Mouse (Mus musculus) forebrain, embryonic 14.5 days (tissue): ENCODE measurements at regions not wholly inside any gene's neighbourhood (a gene's known extent, or its start where the extent isn't known, plus 50 kb on each side); places are given as distances from the start of the nearest gene placed in this dataset.

Experiments used
- ATAC-seq: fragments of 200-750 bp; cut with Nextera tagmentation; 2 replicates; pipeline ENCODE4 v1.8.0; 2017; ENCODE audit warnings: mild to moderate bottlenecking, moderate library complexity
- DNase-seq: peaks from one replicate; pipeline ENCODE4 v3.0.0-alpha.2; 2015; ENCODE audit warnings: low spot score
- H3K27ac ChIP-seq: fragments of 300-500 bp; sonication (generic); 2 replicates; pipeline ENCODE4 v1.5.1; 2014; ENCODE audit warnings: low read depth, mild to moderate bottlenecking, control low read depth, low read length, moderate library complexity
- H3K27me3 ChIP-seq: fragments of 300-500 bp; sonication (generic); replicated peaks from 2 replicates; pipeline ENCODE4 v1.6.1; 2014; ENCODE audit warnings: low read length, control low read depth, mixed read lengths; ENCODE audit not compliant: control insufficient read depth, insufficient read depth
- H3K36me3 ChIP-seq: fragments of 300-500 bp; sonication (generic); 2 replicates; pipeline ENCODE4 v1.6.1; 2014; ENCODE audit warnings: low read length, control low read depth; ENCODE audit not compliant: control insufficient read depth, insufficient read depth
- H3K4me1 ChIP-seq: fragments of 300-500 bp; sonication (generic); 2 replicates; pipeline ENCODE4 v1.6.1; 2014; ENCODE audit warnings: antibody characterized with exemption, low read length, control low read depth; ENCODE audit not compliant: control insufficient read depth, insufficient read depth
- H3K4me2 ChIP-seq: fragments of 300-500 bp; sonication (generic); 2 replicates; pipeline ENCODE4 v1.6.1; 2014; ENCODE audit warnings: mild to moderate bottlenecking, control low read depth, low read length
- H3K4me3 ChIP-seq: fragments of 300-500 bp; sonication (generic); 2 replicates; pipeline ENCODE4 v1.5.1; 2014; ENCODE audit warnings: low read depth, low read length, control low read depth
- H3K9ac ChIP-seq: fragments of 300-500 bp; sonication (generic); 2 replicates; pipeline ENCODE4 v1.6.1; 2014; ENCODE audit warnings: mild to moderate bottlenecking, low read length, control low read depth, moderate library complexity
- H3K9me3 ChIP-seq: fragments of 300-500 bp; sonication (generic); replicated peaks from 2 replicates; pipeline ENCODE4 v1.6.1; 2016; ENCODE audit warnings: low read length, control low read depth, mixed read lengths; ENCODE audit not compliant: control insufficient read depth
- WGBS: fragments of 180-500 bp; shearing (Covaris S2); extraction: QIAGEN DNeasy Blood & Tissue Kit; methylation state at CpG from one replicate; pipeline ENCODE4 v1.1.7; 2014; 5-methylcytosine and 5-hydroxymethylcytosine counted together

- Histone ChIP-seq H3K4me1 (no peaks in the 10 kb centered on the region), H3K9me3 (no peaks in the 10 kb centered on the region), H3K4me2 (no peak overlapping the region), H3K4me3 (no peak overlapping the region), H3K27ac (no peak overlapping the region), H3K27me3 (no peaks in the 10 kb centered on the region), H3K9ac (no peak overlapping the region), H3K36me3 (no peaks in the 10 kb centered on the region)
- ATAC-seq: no peak
- WGBS: 87% methylated on average over 9 of the region's 9 CpGs
- no peak for DNase-seq
Observed at GRCm38 (mm10) chr15:37065926-37066550, 58.5 kb upstream of the Zfp706 start.

GRCm38 (mm10) chr15:37065408-37065807, 57.8 kb upstream of the Zfp706 start:
- Histone ChIP-seq H3K27ac (no peak overlapping the region), H3K9ac (no peak overlapping the region), H3K36me3 (no peaks in the 10 kb centered on the region), H3K27me3 (no peaks in the 10 kb centered on the region), H3K4me3 (no peak overlapping the region), H3K4me2 (no peak overlapping the region), H3K9me3 (no peaks in the 10 kb centered on the region), H3K4me1 (no peaks in the 10 kb centered on the region)
- WGBS: 69% methylated on average over 6 of the region's 6 CpGs
- no peak for DNase-seq
- no peak for ATAC-seq

GRCm38 (mm10) chr15:37063781-37064383, 56.3 kb upstream of the Zfp706 start:
- H3K4me1 ChIP-seq: no peaks in the 10 kb centered on the region
- WGBS: 85% methylated on average over 6 of the region's 6 CpGs
- ATAC-seq (no peak), DNase-seq (no peak)
- no peaks in the 10 kb centered on the region for H3K9me3 ChIP-seq
- no peak overlapping the region for H3K9ac ChIP-seq
- H3K36me3 ChIP-seq: no peaks in the 10 kb centered on the region
- no peaks in the 10 kb centered on the region for H3K27me3 ChIP-seq
- no peak overlapping the region for H3K27ac ChIP-seq
- H3K4me2 ChIP-seq: no peak overlapping the region
- H3K4me3 ChIP-seq: no peak overlapping the region

GRCm38 (mm10) chr15:37062585-37062984, 55.0 kb upstream of the Zfp706 start:
- Histone ChIP-seq H3K27me3 (no peaks in the 10 kb centered on the region), H3K9ac (no peak overlapping the region), H3K36me3 (no peaks in the 10 kb centered on the region), H3K4me2 (no peak overlapping the region), H3K9me3 (no peaks in the 10 kb centered on the region), H3K4me1 (no peaks in the 10 kb centered on the region), H3K4me3 (no peak overlapping the region), H3K27ac (no peak overlapping the region)
- 82% methylated on average over 7 of the region's 7 CpGs for WGBS
- DNase-seq (peak; percentile 37), ATAC-seq (no peak)

- DNase-seq (no peak), ATAC-seq (no peak)
- Histone ChIP-seq H3K27ac (no peak overlapping the region), H3K36me3 (no peaks in the 10 kb centered on the region), H3K4me3 (no peak overlapping the region), H3K9ac (no peak overlapping the region), H3K27me3 (no peaks in the 10 kb centered on the region), H3K9me3 (no peaks in the 10 kb centered on the region), H3K4me1 (no peaks in the 10 kb centered on the region), H3K4me2 (no peak overlapping the region)
- WGBS: 93% methylated on average over 5 of the region's 6 CpGs
Observed at GRCm38 (mm10) chr15:37061501-37061900, 53.9 kb upstream of the Zfp706 start.

- Histone ChIP-seq H3K27me3 (no peaks in the 10 kb centered on the region), H3K4me1 (no peaks in the 10 kb centered on the region), H3K36me3 (no peaks in the 10 kb centered on the region), H3K27ac (no peak overlapping the region), H3K4me3 (no peak overlapping the region), H3K9ac (no peak overlapping the region), H3K9me3 (no peaks in the 10 kb centered on the region), H3K4me2 (no peak overlapping the region)
- no peak for ATAC-seq
- DNase-seq: no peak
- WGBS: 88% methylated on average over 6 of the region's 6 CpGs
Observed at GRCm38 (mm10) chr15:37060831-37061230, 53.3 kb upstream of the Zfp706 start.
